Mouse (Mus musculus) cerebellum, adult 2 months (tissue): ENCODE measurements at regions not wholly inside any gene's neighbourhood (a gene's known extent, or its start where the extent isn't known, plus 50 kb on each side); places are given as distances from the start of the nearest gene placed in this dataset.

Source experiments
- DNase-seq, 2 experiments: peaks; one replicate each; pipeline ENCODE4 v3.0.0; 2021
- H3K27ac ChIP-seq: fragments of 200-500 bp; 2 replicates; pipeline ENCODE4 v1.5.1; 2012; ENCODE audit warnings: low read length, control low read depth, inconsistent platforms; ENCODE audit not compliant: insufficient read depth
- H3K27me3 ChIP-seq: fragments of 200-500 bp; 2 replicates; pipeline ENCODE4 v1.6.1; 2012; ENCODE audit warnings: inconsistent platforms, mild to moderate bottlenecking, low read length, moderate library complexity; ENCODE audit not compliant: control insufficient read depth, insufficient read depth
- H3K4me1 ChIP-seq: fragments of 200-500 bp; 2 replicates; pipeline ENCODE4 v1.6.1; 2011; ENCODE audit warnings: low read length; ENCODE audit not compliant: control insufficient read depth, insufficient read depth
- H3K4me3 ChIP-seq: fragments of 200-500 bp; replicated peaks from 2 replicates; pipeline ENCODE3; 2011; ENCODE audit warnings: mild to moderate bottlenecking, low read depth, low read length, control low read depth; ENCODE audit not compliant: insufficient read depth
- CTCF ChIP-seq: fragments of 200-500 bp; IDR thresholded peaks from 2 replicates; pipeline ENCODE4 v1.5.1; 2011; ENCODE audit warnings: low read depth, mild to moderate bottlenecking, control low read depth, low read length, moderate library complexity, borderline replicate concordance; ENCODE audit not compliant: insufficient read depth
- POLR2A ChIP-seq: fragments of 200-500 bp; IDR thresholded peaks from 2 replicates; pipeline ENCODE4 v1.6.1; 2011; ENCODE audit warnings: low read length, control low read depth, borderline replicate concordance; ENCODE audit not compliant: insufficient read depth
- WGBS: fragments of 180-500 bp; shearing (Covaris S2); methylation state at CpG from one replicate; pipeline ENCODE4 v1.1.7; 2018; 5-methylcytosine and 5-hydroxymethylcytosine counted together

DNA sequence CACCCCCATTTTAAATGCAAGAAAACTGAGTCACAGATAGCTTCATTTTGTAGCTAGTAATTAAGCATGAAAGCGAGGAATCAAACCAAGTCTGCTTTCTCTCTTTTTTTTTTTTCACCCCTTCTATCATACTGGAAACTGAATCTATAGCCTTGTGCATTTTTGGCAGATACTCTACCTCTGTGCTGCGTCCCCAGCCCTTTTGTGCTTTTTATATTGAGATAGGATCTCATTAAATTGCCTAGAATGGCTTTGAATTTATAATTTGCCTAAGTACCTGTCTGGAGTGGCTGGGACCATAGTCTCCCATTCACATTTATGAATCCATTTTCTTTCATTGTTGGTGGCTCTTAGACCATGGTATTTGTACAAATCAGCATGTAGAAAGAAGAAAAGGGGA is 209.9 kb upstream of the Fggy start:
- WGBS = 93% methylated on average over 2 of the region's 2 CpGs
- no peak overlapping the region for H3K4me3 ChIP-seq
- no peak for TF ChIP-seq POLR2A
- no peaks in the 10 kb centered on the region for H3K27me3 ChIP-seq
- no peak overlapping the region for H3K27ac ChIP-seq
- H3K4me1 ChIP-seq = no peaks in the 10 kb centered on the region
- no peak for DNase-seq

- H3K4me3 ChIP-seq = no peak overlapping the region
- WGBS = 68% methylated on average over 4 of the region's 4 CpGs
- H3K4me1 ChIP-seq = no peaks in the 10 kb centered on the region
- TF ChIP-seq POLR2A (no peak), CTCF (no peak)
- H3K27me3 ChIP-seq = no peaks in the 10 kb centered on the region
- no peak overlapping the region for H3K27ac ChIP-seq
- no peak for DNase-seq
These were observed 208.7 kb upstream of the Fggy start for GRCm38 (mm10) chr4:95348405-95349123.

DNA sequence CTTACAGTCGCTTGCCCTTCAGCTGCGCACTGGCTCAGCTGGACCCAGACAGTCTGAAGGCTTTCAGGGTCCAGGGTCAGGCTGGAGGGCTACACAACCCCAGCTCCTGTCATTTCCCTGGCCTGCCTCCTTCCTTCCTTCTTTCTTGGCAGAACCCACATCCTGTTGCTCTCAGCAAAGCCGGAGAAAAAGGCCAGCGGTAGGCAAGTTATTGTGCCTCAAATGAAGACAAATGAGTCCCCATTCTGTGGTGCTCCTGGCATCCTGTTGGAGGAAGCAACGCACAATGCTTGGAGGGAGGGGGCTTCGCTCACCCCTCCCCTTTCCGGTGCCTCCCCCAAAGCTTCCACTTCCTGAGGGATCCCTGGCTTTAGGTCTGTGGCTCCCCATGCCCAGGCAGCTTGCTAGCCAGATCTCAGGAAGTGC is 203.4 kb upstream of the Fggy start:
- no peak for DNase-seq
- H3K4me1 ChIP-seq = no peaks in the 10 kb centered on the region
- no peak overlapping the region for H3K27ac ChIP-seq
- TF ChIP-seq CTCF = no peak
- no peak for TF ChIP-seq POLR2A
- WGBS = 45% methylated on average over 7 of the region's 7 CpGs
- no peak overlapping the region for H3K4me3 ChIP-seq
- no peaks in the 10 kb centered on the region for H3K27me3 ChIP-seq

GRCm38 (mm10) chr4:95358674-95359073 is 198.6 kb upstream of the Fggy start:
- Histone ChIP-seq H3K4me3 (no peak overlapping the region), H3K27me3 (no peaks in the 10 kb centered on the region), H3K27ac (no peak overlapping the region), H3K4me1 (no peaks in the 10 kb centered on the region)
- no peak for DNase-seq
- TF ChIP-seq POLR2A (no peak), CTCF (no peak)
- WGBS = 50% methylated on average over 2 of the region's 2 CpGs

DNA sequence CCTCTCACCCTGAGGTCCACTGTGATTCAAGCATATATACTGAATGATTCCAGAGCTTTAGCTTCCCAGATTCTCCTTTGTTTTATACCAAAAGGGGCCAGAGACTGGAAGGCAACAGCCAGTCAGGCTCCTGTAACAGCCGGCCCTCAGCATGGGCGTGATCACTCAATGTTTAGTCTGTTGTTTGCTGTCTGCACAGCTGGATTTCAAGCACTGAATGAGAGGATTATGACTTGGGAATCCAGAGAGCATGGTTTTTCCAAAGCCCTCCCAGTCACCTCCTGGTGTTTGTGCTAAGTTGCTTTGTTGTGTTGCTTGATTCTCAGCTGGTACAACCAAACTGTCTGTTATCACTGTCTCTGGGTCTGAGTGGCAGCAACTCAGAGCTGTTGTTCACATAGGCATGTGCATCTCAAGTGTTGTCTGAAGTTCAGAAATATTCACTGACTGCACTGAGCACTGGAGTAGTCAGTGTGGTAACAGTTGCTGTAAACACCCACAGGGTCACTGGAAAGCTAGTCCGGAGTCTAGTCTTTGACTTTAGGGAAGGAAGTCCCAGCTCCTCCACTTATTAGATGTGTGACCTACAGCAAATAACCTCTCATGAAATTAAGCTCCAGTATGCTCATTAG is 196.9 kb upstream of the Fggy start:
- DNase-seq = no peak
- no peak overlapping the region for H3K27ac ChIP-seq
- WGBS = 59% methylated on average over 3 of the region's 3 CpGs
- TF ChIP-seq CTCF (no peak), POLR2A (no peak)
- H3K27me3 ChIP-seq = no peaks in the 10 kb centered on the region
- H3K4me3 ChIP-seq = no peak overlapping the region
- H3K4me1 ChIP-seq = no peaks in the 10 kb centered on the region

DNA sequence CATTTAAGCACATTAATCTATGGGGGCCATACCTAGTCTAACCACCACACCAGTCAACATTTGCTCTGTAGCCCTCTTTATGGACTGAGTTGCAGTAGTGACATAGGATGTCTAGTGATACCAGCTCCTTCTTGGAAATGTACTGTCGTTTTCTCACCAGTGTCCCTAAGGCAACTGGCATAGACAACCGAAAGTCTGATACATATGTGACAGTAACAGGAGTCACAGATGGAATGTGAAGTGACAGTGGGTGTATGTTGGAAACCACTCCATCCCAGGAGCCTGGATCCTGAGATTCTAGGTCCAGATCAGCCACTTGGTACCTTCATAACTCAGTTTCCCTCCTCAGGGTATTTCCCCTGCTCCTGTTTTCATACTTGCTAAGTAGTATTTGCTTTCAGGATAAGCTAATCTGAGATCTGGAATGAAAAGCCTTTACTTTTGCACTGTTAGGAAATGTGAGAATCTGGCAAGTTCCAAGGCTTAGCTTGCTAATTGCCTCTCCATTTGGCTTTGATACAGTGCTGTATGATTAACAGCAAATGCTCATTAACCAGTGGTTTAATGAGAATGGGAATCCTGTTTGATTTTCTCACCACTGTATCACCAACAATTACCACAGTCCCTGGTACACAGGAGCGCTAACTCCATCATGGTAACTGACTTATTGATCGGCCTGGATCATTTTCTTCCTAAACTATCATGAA is 192.8 kb upstream of the Fggy start:
- DNase-seq = no peak
- Histone ChIP-seq H3K4me3 (no peak overlapping the region), H3K4me1 (no peaks in the 10 kb centered on the region), H3K27ac (no peak overlapping the region), H3K27me3 (no peaks in the 10 kb centered on the region)
- 89% methylated on average over 4 of the region's 4 CpGs for WGBS
- TF ChIP-seq POLR2A (no peak), CTCF (no peak)

- 82% methylated on average over 5 of the region's 5 CpGs for WGBS
- Histone ChIP-seq H3K4me3 (no peak overlapping the region), H3K27me3 (no peaks in the 10 kb centered on the region), H3K27ac (no peak overlapping the region), H3K4me1 (peaks cover 5% of the 10 kb centered on the region; the same call in 1 of the 2 replicates)
- TF ChIP-seq POLR2A = no peak
- TF ChIP-seq CTCF = no peak
- DNase-seq = no peak
These were observed 180.9 kb upstream of the Fggy start for GRCm38 (mm10) chr4:95376386-95376785.
